Mouse (Mus musculus) midbrain, embryonic 13.5 days (tissue): ENCODE measurements around the gene Actr3. TPM values are rescaled to one million over a fixed set of nuclear protein-coding genes. Genes with fewer than 3 reads are reported as not detected.
A peak's percentile ranks its signal among the peaks of the same experiment; 100 is the strongest.
"Not testable (repeated sequence)": the region's sequence is repeated elsewhere in the genome, so short reads cannot be mapped to it uniquely, and the experiment has no call there.

ENCODE experiments used
- ATAC-seq: fragments of 200-750 bp; cut with Nextera tagmentation; 2 replicates; pipeline ENCODE4 v1.8.0; 2017; ENCODE audit warnings: mild to moderate bottlenecking, moderate TSS enrichment, moderate library complexity
- H3K27ac ChIP-seq: fragments of 300-500 bp; sonication (generic); 2 replicates; pipeline ENCODE4 v1.5.1; 2015; ENCODE audit warnings: inconsistent platforms, mild to moderate bottlenecking, moderate library complexity
- H3K27me3 ChIP-seq: fragments of 300-500 bp; sonication (generic); 2 replicates; pipeline ENCODE4 v1.6.1; 2015; ENCODE audit warnings: mild to moderate bottlenecking, inconsistent platforms
- H3K36me3 ChIP-seq: fragments of 300-500 bp; sonication (generic); 2 replicates; pipeline ENCODE4 v1.6.1; 2015; ENCODE audit warnings: mild to moderate bottlenecking, inconsistent platforms
- H3K4me1 ChIP-seq: fragments of 300-500 bp; sonication (generic); replicated peaks from 2 replicates; pipeline ENCODE4 v1.6.1; 2015; ENCODE audit warnings: inconsistent platforms
- H3K4me2 ChIP-seq: fragments of 300-500 bp; sonication (generic); replicated peaks from 2 replicates; pipeline ENCODE4 v1.6.1; 2015; ENCODE audit warnings: moderate library complexity, mild to moderate bottlenecking, inconsistent platforms
- H3K4me3 ChIP-seq: fragments of 300-500 bp; sonication (generic); replicated peaks from 2 replicates; pipeline ENCODE4 v1.5.1; 2015; ENCODE audit warnings: mild to moderate bottlenecking, inconsistent platforms
- H3K9ac ChIP-seq: fragments of 300-500 bp; sonication (generic); replicated peaks from 2 replicates; pipeline ENCODE4 v1.6.1; 2015; ENCODE audit warnings: mild to moderate bottlenecking, inconsistent platforms
- H3K9me3 ChIP-seq: fragments of 300-500 bp; sonication (generic); 2 replicates; pipeline ENCODE4 v1.6.1; 2016; ENCODE audit warnings: mild to moderate bottlenecking, inconsistent platforms
- WGBS: fragments of 180-500 bp; shearing (Covaris S2); methylation state at CpG from one replicate; pipeline ENCODE4 v1.1.7; 2015; 5-methylcytosine and 5-hydroxymethylcytosine counted together
- polyA plus RNA-seq: library from polyadenylated mRNA; unstranded; fragments of >200 nt; fragmentation: Nextera tagmentation; extraction: Ambion mirVana; gene quantifications from 2 replicates; pipeline ENCODE4 v1.2.1, GENCODE M21; 2015

Actr3 gene
- polyA plus RNA-seq, 1 experiment from 2014 or later: 243 TPM

DNA sequence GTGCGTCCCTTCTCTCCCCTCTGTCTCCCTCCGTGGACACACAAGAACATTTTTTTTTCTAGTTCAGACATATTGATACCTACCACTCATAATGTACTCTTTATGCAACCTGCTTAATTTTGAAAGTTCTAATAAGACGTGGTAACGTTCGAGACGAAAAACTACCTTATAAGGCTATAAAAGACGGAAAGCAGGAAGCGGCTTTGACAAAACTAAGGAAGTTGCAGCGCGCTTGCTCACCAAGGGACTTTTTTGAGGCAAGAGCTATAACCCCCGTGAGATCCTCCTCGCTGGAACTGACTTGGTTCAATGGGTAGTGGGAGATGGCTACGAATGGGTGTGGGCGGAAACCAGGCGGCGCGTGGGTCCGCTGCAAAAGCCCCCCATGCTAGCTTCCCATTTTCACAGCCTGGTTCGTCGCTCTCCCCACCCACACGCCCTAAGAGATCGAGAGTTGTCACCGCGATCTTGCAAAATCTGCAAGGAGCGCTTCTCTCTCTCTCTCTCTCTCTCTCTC is 984 bp downstream of the Actr3 start:
- H3K9me3 ChIP-seq: no peaks in the 10 kb centered on the region
- WGBS: under 1% methylated on average over 24 of the region's 25 CpGs
- H3K36me3 ChIP-seq: no peaks in the 10 kb centered on the region
- H3K4me3 ChIP-seq: peak overlapping the region; percentile 87
- H3K4me2 ChIP-seq: peak overlapping the region; percentile 68
- H3K27ac ChIP-seq: peak overlapping the region; percentile 98
- H3K27me3 ChIP-seq: no peaks in the 10 kb centered on the region
- H3K9ac ChIP-seq: peak overlapping the region; percentile 95
- H3K4me1 ChIP-seq: peaks cover 41% of the 10 kb centered on the region
- ATAC-seq: peak; percentile 6

DNA sequence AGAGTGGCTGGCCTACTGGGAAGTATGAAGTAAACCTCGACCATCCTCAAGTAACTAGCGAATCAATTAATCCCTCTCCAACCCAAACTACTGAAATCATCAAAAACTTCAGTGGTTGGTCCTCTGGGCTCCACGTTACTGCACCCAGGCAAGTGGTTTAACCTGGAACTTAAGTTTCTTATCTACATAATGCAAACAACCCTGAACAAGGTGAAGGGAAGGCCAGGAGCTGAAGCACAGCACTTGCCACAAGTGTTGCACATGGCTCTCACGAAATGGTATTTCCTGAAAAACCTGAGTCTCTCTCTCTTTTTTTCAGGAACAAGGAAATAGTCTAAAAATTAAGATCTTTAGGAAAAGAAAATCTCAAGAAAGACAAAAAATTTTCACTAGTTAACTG is 4.2 kb downstream of the Actr3 start:
- H3K27ac ChIP-seq: no peak overlapping the region
- H3K9me3 ChIP-seq: no peaks in the 10 kb centered on the region
- no peak overlapping the region for H3K4me3 ChIP-seq
- H3K9ac ChIP-seq: no peak overlapping the region
- no peaks in the 10 kb centered on the region for H3K36me3 ChIP-seq
- ATAC-seq: no peak
- 83% methylated on average over 4 of the region's 4 CpGs for WGBS
- H3K27me3 ChIP-seq: no peaks in the 10 kb centered on the region
- H3K4me1 ChIP-seq: peaks cover 48% of the 10 kb centered on the region
- no peak overlapping the region for H3K4me2 ChIP-seq

GRCm38 (mm10) chr1:125430737-125431136 is 4.8 kb downstream of the Actr3 start:
- no peaks in the 10 kb centered on the region for H3K27me3 ChIP-seq
- no peaks in the 10 kb centered on the region for H3K36me3 ChIP-seq
- no peak overlapping the region for H3K4me3 ChIP-seq
- peaks cover 46% of the 10 kb centered on the region for H3K4me1 ChIP-seq
- ATAC-seq: no peak
- H3K9ac ChIP-seq: no peak overlapping the region
- no peak overlapping the region for H3K4me2 ChIP-seq
- H3K9me3 ChIP-seq: no peaks in the 10 kb centered on the region
- no peak overlapping the region for H3K27ac ChIP-seq
- WGBS: 76% methylated on average over 7 of the region's 7 CpGs

DNA sequence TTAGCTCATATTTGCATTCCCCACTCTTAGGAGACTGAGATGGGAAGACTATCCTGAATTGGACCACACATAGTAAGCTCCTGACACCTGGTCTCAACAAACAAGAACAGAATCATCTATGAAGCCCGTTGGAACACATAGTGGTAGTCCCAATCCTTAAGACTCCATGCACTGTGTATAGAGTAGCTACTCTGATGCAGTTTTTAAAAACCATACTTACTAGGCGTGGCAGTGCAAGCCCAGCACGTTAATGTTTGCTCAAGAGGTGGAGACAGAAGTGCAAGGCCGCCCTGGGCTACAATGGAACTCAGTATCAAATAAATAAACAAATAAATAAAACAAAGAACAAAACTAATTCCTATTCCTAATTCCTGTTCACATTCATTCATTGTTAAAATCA is 5.5 kb downstream of the Actr3 start:
- Histone ChIP-seq H3K4me1 (peaks cover 47% of the 10 kb centered on the region), H3K4me3 (no peak overlapping the region), H3K36me3 (no peaks in the 10 kb centered on the region), H3K27me3 (no peaks in the 10 kb centered on the region), H3K27ac (no peak overlapping the region), H3K9ac (no peak overlapping the region), H3K9me3 (no peaks in the 10 kb centered on the region), H3K4me2 (no peak overlapping the region)
- no peak for ATAC-seq
- whole genome bisulfite sequencing: 89% methylated on average over 4 of the region's 4 CpGs

DNA sequence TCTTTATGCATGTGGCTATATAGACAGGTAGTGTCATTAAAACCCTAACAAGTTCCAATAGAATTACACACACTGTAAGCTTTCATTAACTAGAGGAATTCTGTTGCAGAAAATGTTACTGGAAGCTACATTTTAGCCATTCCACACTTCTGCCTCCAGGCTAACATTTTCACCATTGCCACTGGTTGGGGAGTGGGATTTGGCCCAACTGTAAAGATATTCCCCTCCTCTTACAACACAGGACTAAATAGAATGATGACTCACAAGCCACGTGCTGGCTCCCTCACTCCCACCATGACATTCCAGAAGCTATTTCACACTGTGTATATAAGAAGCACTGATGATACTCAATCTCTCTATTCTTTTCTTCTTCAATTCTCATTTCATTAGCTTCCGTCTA is 7.2 kb downstream of the Actr3 start:
- H3K27ac ChIP-seq: no peak overlapping the region
- H3K4me2 ChIP-seq: no peak overlapping the region
- ATAC-seq: no peak
- no peaks in the 10 kb centered on the region for H3K27me3 ChIP-seq
- no peak overlapping the region for H3K9ac ChIP-seq
- H3K4me3 ChIP-seq: no peak overlapping the region
- WGBS: 67% methylated on average over 2 of the region's 2 CpGs
- no peaks in the 10 kb centered on the region for H3K36me3 ChIP-seq
- peaks cover 37% of the 10 kb centered on the region for H3K4me1 ChIP-seq
- no peaks in the 10 kb centered on the region for H3K9me3 ChIP-seq

- H3K4me2 ChIP-seq: no peak overlapping the region
- no peak overlapping the region for H3K9ac ChIP-seq
- 95% methylated on average over 2 of the region's 2 CpGs for WGBS
- peaks cover 20% of the 10 kb centered on the region for H3K4me1 ChIP-seq
- H3K9me3 ChIP-seq: no peaks in the 10 kb centered on the region
- no peak for ATAC-seq
- H3K27me3 ChIP-seq: no peaks in the 10 kb centered on the region
- H3K36me3 ChIP-seq: no peaks in the 10 kb centered on the region
- no peak overlapping the region for H3K27ac ChIP-seq
- no peak overlapping the region for H3K4me3 ChIP-seq
These were observed 9.0 kb downstream of the Actr3 start for GRCm38 (mm10) chr1:125426387-125427045.

DNA sequence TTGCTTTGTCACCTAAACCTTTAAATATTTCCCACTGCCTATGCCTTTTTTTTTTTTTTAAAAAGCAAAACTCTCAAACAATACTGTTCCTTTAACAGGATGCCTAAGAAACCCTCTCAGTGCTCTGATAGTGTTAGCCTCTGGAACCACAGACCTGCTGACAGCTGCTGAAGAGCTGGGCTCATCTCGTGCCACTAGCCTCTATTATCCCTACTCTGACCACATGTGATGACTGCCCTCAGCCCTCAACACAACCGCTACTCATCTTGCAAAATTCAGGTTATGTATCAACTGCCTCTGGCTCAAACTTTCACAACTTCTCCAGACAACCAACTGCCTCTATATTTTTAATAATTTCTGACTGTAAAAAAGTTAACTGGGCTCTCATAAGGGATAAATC is 15.6 kb downstream of the Actr3 start:
- Histone ChIP-seq H3K4me2 (no peak overlapping the region), H3K9ac (no peak overlapping the region), H3K4me1 (no peaks in the 10 kb centered on the region), H3K27ac (no peak overlapping the region), H3K4me3 (no peak overlapping the region), H3K27me3 (no peaks in the 10 kb centered on the region), H3K9me3 (no peaks in the 10 kb centered on the region), H3K36me3 (peaks cover 13% of the 10 kb centered on the region)
- ATAC-seq: no peak
- WGBS: 74% methylated on average over 2 of the region's 2 CpGs

DNA sequence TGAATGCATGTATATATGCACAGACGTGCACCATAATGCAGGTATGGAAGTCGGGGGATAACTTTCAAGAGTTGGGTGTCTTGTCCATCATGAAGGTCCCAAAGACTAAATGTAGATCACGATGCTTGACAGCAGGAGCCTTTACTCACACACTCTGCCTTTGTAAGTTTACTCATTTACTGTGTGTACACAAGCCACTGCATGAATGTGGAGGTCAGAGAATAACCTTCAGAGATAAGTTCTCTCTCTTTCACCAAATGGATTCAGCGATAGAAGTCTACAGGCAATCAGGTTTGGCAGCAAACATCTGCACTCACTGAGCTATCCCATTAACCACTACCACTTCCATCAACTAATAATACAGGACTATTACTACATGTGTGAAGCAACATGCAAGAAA is 16.8 kb downstream of the Actr3 start:
- ATAC-seq: no peak
- 95% methylated on average over 4 of the region's 4 CpGs for WGBS

DNA sequence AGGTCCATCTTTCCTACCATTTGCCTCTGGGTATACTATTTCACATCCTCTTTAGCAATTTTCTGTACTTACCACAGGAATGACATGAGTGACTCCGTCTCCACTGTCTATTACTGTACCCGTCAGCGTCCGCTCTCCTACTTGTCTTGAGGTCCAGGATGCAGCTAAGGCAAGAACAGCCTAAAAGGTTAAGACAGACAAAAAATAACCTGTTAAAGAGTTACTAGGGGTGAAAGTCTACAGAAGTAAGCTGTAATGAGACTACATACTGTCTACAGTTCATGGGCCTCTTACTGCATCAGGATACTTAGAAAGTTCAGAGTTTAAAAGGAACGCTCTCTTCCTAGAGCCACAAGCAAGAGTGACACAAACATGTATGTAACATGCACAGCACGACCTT is 28.3 kb downstream of the Actr3 start:
- no peak for ATAC-seq
- whole genome bisulfite sequencing: 97% methylated on average over 6 of the region's 6 CpGs
- Histone ChIP-seq H3K9ac (no peak overlapping the region), H3K9me3 (no peaks in the 10 kb centered on the region), H3K4me1 (no peaks in the 10 kb centered on the region), H3K4me2 (no peak overlapping the region), H3K27me3 (no peaks in the 10 kb centered on the region), H3K27ac (no peak overlapping the region), H3K4me3 (no peak overlapping the region), H3K36me3 (peaks cover 43% of the 10 kb centered on the region)

More for the DNA sequence above, 16.8 kb downstream of the Actr3 start:
- H3K9me3 ChIP-seq: no peaks in the 10 kb centered on the region
- no peak overlapping the region for H3K27ac ChIP-seq
- no peak overlapping the region for H3K4me2 ChIP-seq
- H3K4me1 ChIP-seq: no peaks in the 10 kb centered on the region
- H3K27me3 ChIP-seq: no peaks in the 10 kb centered on the region
- no peak overlapping the region for H3K4me3 ChIP-seq
- H3K36me3 ChIP-seq: peaks cover 18% of the 10 kb centered on the region
- no peak overlapping the region for H3K9ac ChIP-seq

DNA sequence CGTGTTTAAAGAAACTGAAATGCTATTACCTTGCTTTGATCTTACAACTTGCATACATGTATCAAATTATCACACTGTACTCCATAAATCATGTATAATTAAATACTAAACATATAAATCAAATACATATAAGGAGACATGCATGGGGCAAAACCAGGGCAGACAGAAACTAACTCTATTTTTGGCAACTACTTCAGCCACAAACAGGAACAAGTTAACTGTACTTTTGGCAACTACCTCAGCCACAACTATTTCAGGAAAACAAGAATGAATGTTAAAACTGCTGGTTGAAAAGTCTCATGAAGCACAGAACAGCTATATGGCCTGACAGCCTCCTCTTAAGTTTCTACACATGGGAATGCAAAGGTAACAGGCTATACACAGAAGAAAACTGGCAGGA is 40.1 kb downstream of the Actr3 start:
- no peak for ATAC-seq
- peaks cover 55% of the 10 kb centered on the region for H3K36me3 ChIP-seq
- 95% methylated on average over 1 of the region's 1 CpGs for WGBS

GRCm38 (mm10) chr1:125393324-125393723 is 42.2 kb downstream of the Actr3 start:
- not testable (repeated sequence) for H3K27me3 ChIP-seq, H3K4me1 ChIP-seq, H3K4me3 ChIP-seq, H3K9me3 ChIP-seq, H3K27ac ChIP-seq, H3K4me2 ChIP-seq, ATAC-seq, H3K9ac ChIP-seq
- H3K36me3 ChIP-seq: peaks cover 41% of the 10 kb centered on the region
- 95% methylated on average over 5 of the region's 5 CpGs for WGBS

More for the DNA sequence above, 40.1 kb downstream of the Actr3 start:
- H3K27me3 ChIP-seq: no peaks in the 10 kb centered on the region
- no peak overlapping the region for H3K9ac ChIP-seq
- H3K27ac ChIP-seq: no peak overlapping the region
- no peaks in the 10 kb centered on the region for H3K4me1 ChIP-seq
- no peaks in the 10 kb centered on the region for H3K9me3 ChIP-seq
- no peak overlapping the region for H3K4me2 ChIP-seq
- no peak overlapping the region for H3K4me3 ChIP-seq

- not testable (repeated sequence) for H3K27me3 ChIP-seq, H3K4me2 ChIP-seq, H3K4me1 ChIP-seq, H3K9me3 ChIP-seq, H3K4me3 ChIP-seq, ATAC-seq, H3K27ac ChIP-seq, H3K9ac ChIP-seq
- peaks cover 17% of the 10 kb centered on the region for H3K36me3 ChIP-seq
- WGBS: 89% methylated on average over 4 of the region's 4 CpGs
These were observed 45.3 kb downstream of the Actr3 start for GRCm38 (mm10) chr1:125390065-125390754.
